Mouse (Mus musculus) ES-Bruce4 (cell line): ENCODE data around the gene Elp4.

Source experiments
- CTCF ChIP-seq: IDR thresholded peaks from one replicate; pipeline ENCODE4 v1.8.1; 2011; ENCODE audit warnings: low read depth, low read length
- EP300 ChIP-seq: IDR thresholded peaks from 2 replicates; pipeline ENCODE4 v1.6.1; 2011; ENCODE audit warnings: low read depth, low read length; ENCODE audit not compliant: insufficient read depth
- POLR2A ChIP-seq: IDR thresholded peaks from one replicate; pipeline ENCODE4 v1.8.1; 2011; ENCODE audit warnings: low read length; ENCODE audit not compliant: insufficient read depth

GRCm38 (mm10) chr2:105691296-105691695 is 213.1 kb downstream of the Elp4 start:
- no peak for TF ChIP-seq POLR2A
- peak; percentile 56; the same call in 1 of the 2 replicates for TF ChIP-seq EP300
- no peak for TF ChIP-seq CTCF
